Mouse (Mus musculus) lung, postnatal 0 days (tissue): ENCODE measurements at regions not wholly inside any gene's neighbourhood (a gene's known extent, or its start where the extent isn't known, plus 50 kb on each side); places are given as distances from the start of the nearest gene placed in this dataset.

Source experiments
- CTCF ChIP-seq: IDR thresholded peaks from 2 replicates; pipeline ENCODE4 v1.5.1; 2016; ENCODE audit warnings: antibody characterized with exemption, mild to moderate bottlenecking
- EP300 ChIP-seq: IDR thresholded peaks from 2 replicates; pipeline ENCODE4 v1.6.1; 2016; ENCODE audit warnings: antibody characterized with exemption, mild to moderate bottlenecking, control low read depth

- TF ChIP-seq CTCF (no peak), EP300 (no peak)
Measured at GRCm38 (mm10) chr14:120831397-120831796, 79.6 kb upstream of the Ipo5 start.
